In genomic region chr11:9216252-9216651, GRCm38 (mm10) we compare ENCODE assay signal across 20 mouse cellular contexts. TPM values are rescaled to one million over a fixed set of nuclear protein-coding genes. Genes with fewer than 3 reads are reported as not detected.
DNase-seq lines count a peak whose midpoint lies in the region; ATAC-seq and TF ChIP-seq lines count a peak whose summit lies in the region.
"Had no signal": no experiment of that assay in that cellular context is flagged by ENCODE, and none has a peak within 500 bp of the region (broad histone marks: within the 10 kb centered on the region; RNA-seq: fewer than 3 reads in every experiment).

No protein-coding gene starts in this region.

- 19% methylated on average over 4 of the region's 4 CpGs for WGBS in kidney, postnatal 0 days
- WGBS in embryonic facial prominence, embryonic 10.5 days, result 26% methylated on average over 4 of the region's 4 CpGs

- DNase-seq in kidney, postnatal 0 days (ENCODE audit: low spot score), result peak; percentile 7
- DNase-seq in kidney, postnatal 14 days, result no peak
- peak; percentile 14 for DNase-seq in NIH3T3 (ENCODE audit: low read depth)
- DNase-seq in embryonic facial prominence, embryonic 10.5 days (ENCODE audit: low spot score), result peak; percentile 38
- peak; percentile 12 for DNase-seq in mesoderm, embryonic 11.5 days (ENCODE audit: low read depth, low spot score)
- DNase-seq in cerebellum, adult 11-12 months, result no peak
- DNase-seq in left cerebral cortex, adult 2 months (ENCODE audit: extremely low spot score in 1 of 2, low spot score in 2 of 2), result no peak
- DNase-seq: adrenal gland, postnatal 36 days; cerebellum, adult 8-10 months; heart, postnatal 36 days; kidney, adult 8-10 months; liver; lung, adult 18-20 months; right cerebral cortex, adult 18-20 months; spleen, adult 18-20 months had no signal

- intact Hi-C loops in left cerebral cortex, adult 2 months (cut with DNase I), result no loop called here

- H3K27me3 ChIP-seq in kidney, postnatal 0 days (ENCODE audit: insufficient read depth, low read length), result no peaks in the 10 kb centered on the region
- no peaks in the 10 kb centered on the region for H3K27me3 ChIP-seq in embryonic facial prominence, embryonic 10.5 days (replicated peaks; ENCODE audit: low read depth, poor library complexity, severe bottlenecking)
- H3K27me3 ChIP-seq: forebrain, embryonic 15.5 days; heart, embryonic 13.5 days; midbrain, embryonic 13.5 days had no signal

- no peaks in the 10 kb centered on the region for H3K4me1 ChIP-seq in kidney, postnatal 0 days (replicated peaks; ENCODE audit: insufficient read depth, low read length)
- H3K4me1 ChIP-seq in embryonic facial prominence, embryonic 10.5 days, result peaks cover 7% of the 10 kb centered on the region
- H3K4me1 ChIP-seq: forebrain, embryonic 15.5 days; heart, embryonic 13.5 days; midbrain, embryonic 13.5 days had no signal

- H3K9me3 ChIP-seq in kidney, postnatal 0 days (replicated peaks; ENCODE audit: low read length), result no peaks in the 10 kb centered on the region
- no peaks in the 10 kb centered on the region for H3K9me3 ChIP-seq in embryonic facial prominence, embryonic 10.5 days
- H3K9me3 ChIP-seq: forebrain, embryonic 15.5 days; heart, embryonic 13.5 days; midbrain, embryonic 13.5 days had no signal

- no peak overlapping the region for H3K9ac ChIP-seq in kidney, postnatal 0 days (ENCODE audit: low read depth, low read length)
- H3K9ac ChIP-seq: forebrain, embryonic 15.5 days; heart, embryonic 13.5 days; midbrain, embryonic 13.5 days had no signal

- H3K36me3 ChIP-seq in kidney, postnatal 0 days (ENCODE audit: insufficient read depth, low read length), result no peaks in the 10 kb centered on the region
- H3K36me3 ChIP-seq in embryonic facial prominence, embryonic 10.5 days (replicated peaks), result no peaks in the 10 kb centered on the region
- H3K36me3 ChIP-seq: forebrain, embryonic 15.5 days; heart, embryonic 13.5 days; midbrain, embryonic 13.5 days had no signal

- ATAC-seq in kidney, postnatal 0 days (replicated peaks; ENCODE audit: low FRiP score, low read depth), result no peak
- ATAC-seq: forebrain, embryonic 15.5 days; hindbrain, postnatal 0 days; midbrain, embryonic 13.5 days had no signal

- H3K27ac ChIP-seq in kidney, postnatal 0 days, result no peak overlapping the region
- no peak overlapping the region for H3K27ac ChIP-seq in embryonic facial prominence, embryonic 10.5 days (replicated peaks)
- H3K27ac ChIP-seq in left cerebral cortex, adult 2 months, result no peak overlapping the region
- H3K27ac ChIP-seq: forebrain, embryonic 15.5 days; heart, embryonic 13.5 days; hindbrain, postnatal 0 days; midbrain, embryonic 13.5 days had no signal

- H3K4me3 ChIP-seq in kidney, postnatal 0 days (replicated peaks; ENCODE audit: low read depth, low read length), result no peak overlapping the region
- no peak overlapping the region for H3K4me3 ChIP-seq in embryonic facial prominence, embryonic 10.5 days
- no peak overlapping the region for H3K4me3 ChIP-seq in left cerebral cortex, adult 2 months
- H3K4me3 ChIP-seq: forebrain, embryonic 15.5 days; heart, embryonic 13.5 days; midbrain, embryonic 13.5 days; myocyte had no signal

- no peak for TF ChIP-seq CTCF in kidney, postnatal 0 days (IDR thresholded peaks at IDR 0.05; ENCODE audit: low read depth)
- TF ChIP-seq CTCF in left cerebral cortex, adult 2 months (IDR thresholded peaks at IDR 0.05), result no peak

- no peak overlapping the region for H3K4me2 ChIP-seq in kidney, postnatal 0 days (ENCODE audit: low read length)
- H3K4me2 ChIP-seq: forebrain, embryonic 15.5 days; heart, embryonic 13.5 days; midbrain, embryonic 13.5 days had no signal

RNA-seq across cellular contexts. Expression of gene Abca13, which starts 24.5 kb away (rescaled TPM):
- 1.8 TPM in 2 replicates for polyA plus RNA-seq in kidney, postnatal 0 days (2015; fragmentation: Nextera tagmentation; extraction: Ambion mirVana)
- polyA plus RNA-seq in embryonic facial prominence, embryonic 10.5 days (2016; fragmentation: Nextera tagmentation; extraction: Ambion mirVana), result 0.04 and 0.05 TPM in 2 replicates
- under 1 TPM; 0.05 to 0.07 TPM for total RNA-seq in left cerebral cortex, adult 2 months (2021)
- total RNA-seq: heart, postnatal 36 days had no signal

Comparison
In these comparisons a context has a peak if more than half of its experiments do, and no peak if none do; other contexts are left out.
1. DNase-seq: peak in kidney, postnatal 0 days (single experiment), NIH3T3 (single experiment), embryonic facial prominence, embryonic 10.5 days (single experiment) and mesoderm, embryonic 11.5 days (single experiment); none in kidney, postnatal 14 days (single experiment), cerebellum, adult 11-12 months (single experiment) and left cerebral cortex, adult 2 months (0 of 2).